Mouse (Mus musculus) lung, adult 2 months (tissue): Measurements from ENCODE around the gene Lims1.

ENCODE experiments used
- CTCF ChIP-seq: fragments of 200-500 bp; IDR thresholded peaks from 2 replicates; pipeline ENCODE4 v1.5.1; 2011; ENCODE audit warnings: mild to moderate bottlenecking, low read length, control low read depth; ENCODE audit not compliant: insufficient read depth
- POLR2A ChIP-seq: fragments of 200-500 bp; IDR thresholded peaks from 2 replicates; pipeline ENCODE4 v1.6.1; 2011; ENCODE audit warnings: low read depth, mild to moderate bottlenecking, control low read depth, low read length, borderline replicate concordance; ENCODE audit errors: extremely low read depth

DNA sequence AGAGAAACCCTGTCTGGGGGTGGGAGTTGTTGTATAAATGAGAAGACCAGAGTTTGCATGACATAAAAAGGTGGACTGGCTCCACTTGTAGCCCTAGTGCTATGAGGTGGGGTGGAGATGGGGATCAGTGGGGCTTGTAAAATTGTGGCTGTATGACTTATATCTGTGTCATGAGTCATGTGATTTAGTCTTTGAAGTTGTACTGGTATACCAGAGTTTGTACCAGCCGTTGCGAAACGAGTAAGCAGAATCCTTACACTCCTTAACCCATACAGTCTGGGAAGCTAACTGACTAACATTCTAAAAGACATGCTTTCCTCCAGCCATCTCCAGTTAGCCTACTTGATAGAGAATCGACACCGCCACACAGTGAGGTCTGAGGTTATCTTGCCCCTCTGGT is 10.1 kb downstream of the Lims1 start:
- TF ChIP-seq POLR2A (no peak), CTCF (no peak)
